Mouse (Mus musculus) embryo, embryonic 10 days (tissue): Measurements from ENCODE around the gene Msantd1.
"Not testable (repeated sequence)": the region's sequence is repeated elsewhere in the genome, so short reads cannot be mapped to it uniquely, and the experiment has no call there.

Experiments used
- DNase-seq: peaks from one replicate; pipeline ENCODE4 v3.0.0-alpha.2; 2015; ENCODE audit warnings: low spot score

The Msantd1 gene

GRCm38 (mm10) chr5:34907910-34908725, at the start of gene Msantd1:
Msantd1 (plus strand) TSS chr5:34908012.
- no peak for DNase-seq

- DNase-seq, result no peak
Observed at GRCm38 (mm10) chr5:34865367-34865766, 42.4 kb upstream of the Msantd1 start.

GRCm38 (mm10) chr5:34880307-34880706, 27.5 kb upstream of the Msantd1 start:
- DNase-seq, result not testable (repeated sequence)

- DNase-seq, result no peak
Observed at GRCm38 (mm10) chr5:34881023-34881422, 26.8 kb upstream of the Msantd1 start.

GRCm38 (mm10) chr5:34885250-34885649, 22.6 kb upstream of the Msantd1 start:
- DNase-seq, result no peak

GRCm38 (mm10) chr5:34889252-34889651, 18.6 kb upstream of the Msantd1 start:
- DNase-seq, result no peak

- DNase-seq, result no peak
Observed at GRCm38 (mm10) chr5:34896697-34897453, 10.9 kb upstream of the Msantd1 start.

GRCm38 (mm10) chr5:34899787-34900469, 7.9 kb upstream of the Msantd1 start:
- DNase-seq, result no peak

GRCm38 (mm10) chr5:34902371-34902770, 5.4 kb upstream of the Msantd1 start:
- no peak for DNase-seq

- DNase-seq, result no peak
Observed at GRCm38 (mm10) chr5:34902811-34903385, 4.9 kb upstream of the Msantd1 start.

- DNase-seq, result no peak
Observed at GRCm38 (mm10) chr5:34904412-34904811, 3.4 kb upstream of the Msantd1 start.

GRCm38 (mm10) chr5:34907230-34907629, 582 bp upstream of the Msantd1 start:
- DNase-seq, result no peak

GRCm38 (mm10) chr5:34908726-34909633, 1.2 kb downstream of the Msantd1 start:
- DNase-seq, result no peak

GRCm38 (mm10) chr5:34909634-34910503, 2.1 kb downstream of the Msantd1 start:
- DNase-seq, result no peak

- DNase-seq, result no peak
Observed at GRCm38 (mm10) chr5:34910504-34910815, 2.6 kb downstream of the Msantd1 start.

GRCm38 (mm10) chr5:34915801-34916200, 8.0 kb downstream of the Msantd1 start:
- peak; percentile 84 for DNase-seq

- peak; percentile 16 for DNase-seq
Observed at GRCm38 (mm10) chr5:34917234-34917655, 9.4 kb downstream of the Msantd1 start.

GRCm38 (mm10) chr5:34918785-34919184, 11.0 kb downstream of the Msantd1 start:
- no peak for DNase-seq

GRCm38 (mm10) chr5:34922531-34922930, 14.7 kb downstream of the Msantd1 start:
- DNase-seq, result peak; percentile 12

- DNase-seq, result no peak
Observed at GRCm38 (mm10) chr5:34923920-34924319, 16.1 kb downstream of the Msantd1 start.
